Comparison of ENCODE assay signal across 27 mouse cellular contexts in genomic region chr9:106096683-106097082, GRCm38 (mm10). TPM values are rescaled to one million over a fixed set of nuclear protein-coding genes. Genes with fewer than 3 reads are reported as not detected.
DNase-seq lines count a peak whose midpoint lies in the region; ATAC-seq and TF ChIP-seq lines count a peak whose summit lies in the region.
"Had no signal": no experiment of that assay in that cellular context is flagged by ENCODE, and none has a peak within 500 bp of the region (broad histone marks: within the 10 kb centered on the region; RNA-seq: fewer than 3 reads in every experiment).

Col6a4 (minus strand) TSS chr9:106096783.

- H3K27me3 ChIP-seq in lung, embryonic 14.5 days (ENCODE audit: insufficient read depth, low read length) = no peaks in the 10 kb centered on the region
- no peaks in the 10 kb centered on the region for H3K27me3 ChIP-seq in intestine, embryonic 15.5 days (replicated peaks)
- no peaks in the 10 kb centered on the region for H3K27me3 ChIP-seq in stomach, embryonic 16.5 days (ENCODE audit: control insufficient read depth, insufficient read depth, low read length)
- no peaks in the 10 kb centered on the region for H3K27me3 ChIP-seq in hindbrain, embryonic 16.5 days (replicated peaks; ENCODE audit: control insufficient read depth, insufficient read depth, low read length)
- H3K27me3 ChIP-seq in heart, embryonic 12.5 days (replicated peaks) = 0 out of 2 replicates have a peak, but pooled peaks cover 3% of the 10 kb centered on the region
- H3K27me3 ChIP-seq: embryonic facial prominence, embryonic 12.5 days; hindbrain, embryonic 13.5 days; limb, embryonic 15.5 days; liver, embryonic 15.5 days; neural tube, embryonic 13.5 days had no signal

- H3K4me2 ChIP-seq in lung, embryonic 14.5 days = no peak within 1 kb of the TSS
- H3K4me2 ChIP-seq in intestine, embryonic 15.5 days (replicated peaks) = 0 out of 2 replicates have a peak within 1 kb of the TSS, but pooled peaks have one; percentile 17
- peak within 1 kb of the TSS; percentile 14 for H3K4me2 ChIP-seq in stomach, embryonic 16.5 days (ENCODE audit: low read depth, low read length)
- H3K4me2 ChIP-seq in hindbrain, embryonic 16.5 days (ENCODE audit: low read length) = no peak within 1 kb of the TSS
- no peak within 1 kb of the TSS for H3K4me2 ChIP-seq in heart, embryonic 12.5 days
- H3K4me2 ChIP-seq: embryonic facial prominence, embryonic 12.5 days; heart, embryonic 11.5 days; hindbrain, embryonic 13.5 days; limb, embryonic 15.5 days; liver, embryonic 15.5 days; neural tube, embryonic 13.5 days had no signal

- no peaks in the 10 kb centered on the region for H3K9me3 ChIP-seq in lung, embryonic 14.5 days (ENCODE audit: low read depth, low read length)
- H3K9me3 ChIP-seq in intestine, embryonic 15.5 days = no peaks in the 10 kb centered on the region
- no peaks in the 10 kb centered on the region for H3K9me3 ChIP-seq in stomach, embryonic 16.5 days (replicated peaks; ENCODE audit: control insufficient read depth, low read length)
- no peaks in the 10 kb centered on the region for H3K9me3 ChIP-seq in hindbrain, embryonic 16.5 days (ENCODE audit: control insufficient read depth, low read length)
- H3K9me3 ChIP-seq in heart, embryonic 12.5 days (replicated peaks) = no peaks in the 10 kb centered on the region
- H3K9me3 ChIP-seq: embryonic facial prominence, embryonic 12.5 days; G1E; hindbrain, embryonic 13.5 days; limb, embryonic 15.5 days; liver, embryonic 15.5 days; megakaryocyte, embryonic 14.5 days; neural tube, embryonic 13.5 days had no signal

- H3K4me1 ChIP-seq in lung, embryonic 14.5 days (ENCODE audit: insufficient read depth) = no peaks in the 10 kb centered on the region
- no peaks in the 10 kb centered on the region for H3K4me1 ChIP-seq in lung, adult 2 months (ENCODE audit: control insufficient read depth, insufficient read depth, low read length)
- H3K4me1 ChIP-seq in intestine, embryonic 15.5 days (replicated peaks) = no peaks in the 10 kb centered on the region; the same call in 1 of the 2 replicates
- H3K4me1 ChIP-seq in stomach, embryonic 16.5 days (ENCODE audit: control insufficient read depth, insufficient read depth, low read length) = no peaks in the 10 kb centered on the region
- no peaks in the 10 kb centered on the region for H3K4me1 ChIP-seq in hindbrain, embryonic 16.5 days (ENCODE audit: control insufficient read depth, insufficient read depth, low read depth, low read length)
- no peaks in the 10 kb centered on the region for H3K4me1 ChIP-seq in heart, embryonic 12.5 days (replicated peaks)
- H3K4me1 ChIP-seq: hindbrain, embryonic 13.5 days; limb, embryonic 15.5 days; liver, embryonic 15.5 days; megakaryocyte, embryonic 14.5 days had no signal

- no peak for TF ChIP-seq POLR2A in lung, adult 2 months (IDR thresholded peaks at IDR 0.05; ENCODE audit: borderline replicate concordance, extremely low read depth, low read depth, low read length)

- no peak for TF ChIP-seq CTCF in lung, embryonic 14.5 days (IDR thresholded peaks at IDR 0.05; ENCODE audit: low read depth)
- no peak for TF ChIP-seq CTCF in lung, adult 2 months (IDR thresholded peaks at IDR 0.05; ENCODE audit: insufficient read depth, low read length)

- no peak for ATAC-seq in lung, embryonic 14.5 days (ENCODE audit: insufficient read depth)
- ATAC-seq in intestine, embryonic 15.5 days = 0 out of 2 replicates have a peak, but pooled peaks have one; percentile 45
- ATAC-seq in stomach, embryonic 16.5 days (ENCODE audit: insufficient read depth, low FRiP score) = no peak
- no peak for ATAC-seq in hindbrain, embryonic 16.5 days
- no peak for ATAC-seq in heart, embryonic 12.5 days (ENCODE audit: insufficient number of reproducible peaks, low FRiP score)
- ATAC-seq: activated CD4-positive, CD25-positive, alpha-beta regulatory T cell, adult 4 months; forebrain, embryonic 14.5 days had no signal

- H3K27ac ChIP-seq in lung, embryonic 14.5 days (ENCODE audit: low read depth) = no peak within 1 kb of the TSS
- no peak within 1 kb of the TSS for H3K27ac ChIP-seq in intestine, embryonic 15.5 days
- H3K27ac ChIP-seq in stomach, embryonic 16.5 days (ENCODE audit: low read length) = no peak within 1 kb of the TSS
- H3K27ac ChIP-seq in hindbrain, embryonic 16.5 days (ENCODE audit: low read depth, low read length) = no peak within 1 kb of the TSS
- no peak within 1 kb of the TSS for H3K27ac ChIP-seq in heart, embryonic 12.5 days (ENCODE audit: poor library complexity, severe bottlenecking)
- H3K27ac ChIP-seq: embryonic facial prominence, embryonic 12.5 days; hindbrain, embryonic 13.5 days; limb, embryonic 15.5 days; liver, embryonic 15.5 days; neural tube, embryonic 13.5 days had no signal

- no peaks in the 10 kb centered on the region for H3K36me3 ChIP-seq in lung, embryonic 14.5 days (ENCODE audit: insufficient read depth)
- no peaks in the 10 kb centered on the region for H3K36me3 ChIP-seq in intestine, embryonic 15.5 days
- H3K36me3 ChIP-seq in stomach, embryonic 16.5 days (ENCODE audit: control insufficient read depth, insufficient read depth, low read length) = no peaks in the 10 kb centered on the region
- no peaks in the 10 kb centered on the region for H3K36me3 ChIP-seq in hindbrain, embryonic 16.5 days (ENCODE audit: control insufficient read depth, insufficient read depth, low read length)
- no peaks in the 10 kb centered on the region for H3K36me3 ChIP-seq in heart, embryonic 12.5 days
- H3K36me3 ChIP-seq: embryonic facial prominence, embryonic 12.5 days; G1E; hindbrain, embryonic 13.5 days; limb, embryonic 15.5 days; liver, embryonic 15.5 days; neural tube, embryonic 13.5 days had no signal

- no peak within 1 kb of the TSS for H3K4me3 ChIP-seq in lung, embryonic 14.5 days (ENCODE audit: low read depth, low read length)
- H3K4me3 ChIP-seq in lung, adult 2 months (replicated peaks; ENCODE audit: extremely low read depth, low read depth, low read length) = no peak within 1 kb of the TSS
- peak within 1 kb of the TSS; percentile 21 for H3K4me3 ChIP-seq in intestine, embryonic 15.5 days (replicated peaks)
- H3K4me3 ChIP-seq in stomach, embryonic 16.5 days (replicated peaks; ENCODE audit: low read length) = peak within 1 kb of the TSS; percentile 25
- H3K4me3 ChIP-seq in hindbrain, embryonic 16.5 days (ENCODE audit: low read length) = no peak within 1 kb of the TSS
- no peak within 1 kb of the TSS for H3K4me3 ChIP-seq in heart, embryonic 12.5 days
- H3K4me3 ChIP-seq: embryonic facial prominence, embryonic 12.5 days; hindbrain, embryonic 13.5 days; limb, embryonic 15.5 days; liver, embryonic 15.5 days; megakaryocyte, embryonic 14.5 days; neural tube, embryonic 13.5 days had no signal

- DNase-seq in adrenal gland, postnatal 36 days = peak; percentile 12 to 15
- no peak for DNase-seq in adrenal gland, postnatal 25 days
- peak; percentile 26 for DNase-seq in lung, embryonic 14.5 days
- DNase-seq in lung, adult 2 months = no peak
- DNase-seq: cerebellum, adult 8-10 months; gastrocnemius, postnatal 36 days; heart, postnatal 14 days; kidney, adult 11 months; layer of hippocampus, postnatal 36 days; lung, postnatal 14 days; midbrain, embryonic 14.5 days; right cerebral cortex, postnatal 25 days; thymus, adult 18-20 months had no signal

- WGBS in lung, embryonic 14.5 days = 49% methylated on average over 7 of the region's 7 CpGs
- 53% methylated on average over 7 of the region's 7 CpGs for WGBS in lung, adult 2 months
- WGBS in intestine, embryonic 15.5 days = 34% methylated on average over 7 of the region's 7 CpGs
- WGBS in stomach, embryonic 16.5 days = 55% methylated on average over 7 of the region's 7 CpGs
- 68% methylated on average over 7 of the region's 7 CpGs for WGBS in hindbrain, embryonic 16.5 days
- WGBS in heart, embryonic 12.5 days = 64% methylated on average over 7 of the region's 7 CpGs

- no peak within 1 kb of the TSS for H3K9ac ChIP-seq in lung, embryonic 14.5 days
- H3K9ac ChIP-seq in intestine, embryonic 15.5 days = no peak within 1 kb of the TSS
- H3K9ac ChIP-seq in stomach, embryonic 16.5 days (ENCODE audit: low read length) = no peak within 1 kb of the TSS
- no peak within 1 kb of the TSS for H3K9ac ChIP-seq in hindbrain, embryonic 16.5 days (ENCODE audit: low read depth, low read length)
- no peak within 1 kb of the TSS for H3K9ac ChIP-seq in heart, embryonic 12.5 days
- H3K9ac ChIP-seq: embryonic facial prominence, embryonic 12.5 days; hindbrain, embryonic 13.5 days; limb, embryonic 15.5 days; liver, embryonic 15.5 days; neural tube, embryonic 13.5 days had no signal

RNA-seq across cellular contexts. Expression of gene Col6a4, which starts in this region (rescaled TPM):
- under 1 TPM; 0.36 to 0.46 TPM for total RNA-seq in adrenal gland, postnatal 36 days (2021)
- 0.52 and 0.67 TPM in 2 replicates for total RNA-seq in adrenal gland, postnatal 25 days (2021)
- 0.95 and 1.0 TPM in 2 replicates for polyA plus RNA-seq in lung, embryonic 14.5 days (2014; fragmentation: Nextera tagmentation; extraction: Ambion mirVana)
- 0.32 and 0.56 TPM in 2 replicates for polyA plus RNA-seq in lung, adult 2 months (2012; rRNA removed)
- polyA plus RNA-seq in intestine, embryonic 15.5 days (2015; fragmentation: Nextera tagmentation; extraction: Ambion mirVana) = 66.7 and 76.7 TPM in 2 replicates
- polyA plus RNA-seq in stomach, embryonic 16.5 days (2015; fragmentation: Nextera tagmentation; extraction: Ambion mirVana) = 46.3 and 53.3 TPM in 2 replicates
- 1.3 and 1.5 TPM in 2 replicates for polyA plus RNA-seq in hindbrain, embryonic 16.5 days (2015; fragmentation: Nextera tagmentation; extraction: Ambion mirVana)
- polyA plus RNA-seq in heart, embryonic 12.5 days (2016; fragmentation: Nextera tagmentation; extraction: Ambion mirVana) = 0.04 TPM in 1 of 2 replicates, not detected in the other
- total RNA-seq: gastrocnemius, postnatal 36 days had no signal
- polyA plus RNA-seq: G1E; liver, embryonic 15.5 days had no signal

Comparison
In these comparisons a context has a peak if more than half of its experiments do, and no peak if none do; other contexts are left out.
1. RNA of gene Col6a4 (polyA plus RNA-seq): 66.7 to 76.7 TPM in intestine, embryonic 15.5 days and 46.3 to 53.3 TPM in stomach, embryonic 16.5 days; 1.3 to 1.5 TPM in hindbrain, embryonic 16.5 days, 0.95 to 1.0 TPM in lung, embryonic 14.5 days, 0.32 to 0.56 TPM in lung, adult 2 months and 0.04 TPM in heart, embryonic 12.5 days; every median in the first group is over 10 times any median in the second.
2. Peak in DNase-seq in adrenal gland, postnatal 36 days; RNA of the gene not detected or under 1 TPM.
3. H3K4me2 ChIP-seq: peak in intestine, embryonic 15.5 days (single experiment) and stomach, embryonic 16.5 days (single experiment); none in lung, embryonic 14.5 days (single experiment), hindbrain, embryonic 16.5 days (single experiment) and heart, embryonic 12.5 days (single experiment).
4. H3K4me3 ChIP-seq: peak in intestine, embryonic 15.5 days (single experiment) and stomach, embryonic 16.5 days (single experiment); none in lung, embryonic 14.5 days (single experiment), lung, adult 2 months (single experiment), hindbrain, embryonic 16.5 days (single experiment) and heart, embryonic 12.5 days (single experiment).